Comparison of ENCODE assay signal across 18 mouse cellular contexts in genomic region chr1:40432169-40432568, GRCm38 (mm10). TPM values are rescaled to one million over a fixed set of nuclear protein-coding genes. Genes with fewer than 3 reads are reported as not detected.
"Had no signal": no experiment of that assay in that cellular context is flagged by ENCODE, and none has a peak within 500 bp of the region (broad histone marks: within the 10 kb centered on the region; RNA-seq: fewer than 3 reads in every experiment).

No protein-coding gene starts in this region.

- H3K36me3 ChIP-seq: lung, embryonic 15.5 days; midbrain, embryonic 13.5 days; midbrain, embryonic 15.5 days; neural tube, embryonic 12.5 days; stomach, embryonic 15.5 days had no signal

- H3K4me2 ChIP-seq: lung, embryonic 15.5 days; midbrain, embryonic 11.5 days; midbrain, embryonic 13.5 days; midbrain, embryonic 15.5 days; neural tube, embryonic 12.5 days; stomach, embryonic 15.5 days had no signal

- ATAC-seq: lung, postnatal 0 days; midbrain, embryonic 13.5 days; midbrain, embryonic 15.5 days had no signal

- H3K4me3 ChIP-seq: lung, embryonic 15.5 days; megakaryocyte, embryonic 14.5 days; midbrain, embryonic 13.5 days; midbrain, embryonic 15.5 days; neural tube, embryonic 12.5 days; stomach, embryonic 15.5 days had no signal

- H3K9me3 ChIP-seq: lung, embryonic 15.5 days; megakaryocyte, embryonic 14.5 days; midbrain, embryonic 13.5 days; midbrain, embryonic 15.5 days; neural tube, embryonic 12.5 days; stomach, embryonic 15.5 days had no signal

- H3K27ac ChIP-seq: lung, embryonic 15.5 days; macrophage; midbrain, embryonic 13.5 days; midbrain, embryonic 15.5 days; neural tube, embryonic 12.5 days; stomach, embryonic 15.5 days; stomach, postnatal 0 days had no signal

- H3K27me3 ChIP-seq: lung, embryonic 15.5 days; megakaryocyte, embryonic 14.5 days; midbrain, embryonic 13.5 days; midbrain, embryonic 15.5 days; neural tube, embryonic 12.5 days; stomach, embryonic 15.5 days had no signal

- H3K4me1 ChIP-seq: lung, embryonic 15.5 days; midbrain, embryonic 13.5 days; midbrain, embryonic 15.5 days; neural tube, embryonic 12.5 days; stomach, embryonic 15.5 days had no signal

- H3K9ac ChIP-seq: lung, embryonic 15.5 days; midbrain, embryonic 13.5 days; midbrain, embryonic 15.5 days; neural tube, embryonic 12.5 days; stomach, embryonic 15.5 days had no signal

- DNase-seq: lung, adult 2 months; lung, postnatal 14 days; lung, postnatal 36 days; right cerebral cortex, postnatal 14 days; thymus, adult 2 months; thymus, postnatal 25 days; thymus, postnatal 4 days had no signal

RNA-seq across cellular contexts. Expression of gene Il1rl1, which starts 2.8 kb away (rescaled TPM):
- polyA plus RNA-seq: neural tube, embryonic 14.5 days had no signal

RNA-seq across cellular contexts. Expression of gene Il18r1, which starts 33.2 kb away (rescaled TPM):
- polyA plus RNA-seq: midbrain, embryonic 13.5 days; midbrain, embryonic 15.5 days; neural tube, embryonic 12.5 days; neural tube, embryonic 14.5 days had no signal
